Comparison of ENCODE assay signal across 8 mouse cellular contexts in genomic region chr5:139459938-139460337, GRCm38 (mm10). TPM values are rescaled to one million over a fixed set of nuclear protein-coding genes. Genes with fewer than 3 reads are reported as not detected.
A peak's percentile ranks its signal among the peaks of the same experiment; 100 is the strongest.
DNase-seq lines count a peak whose midpoint lies in the region; ATAC-seq and TF ChIP-seq lines count a peak whose summit lies in the region.

No protein-coding gene starts in this region.

- peaks cover 14% of the 10 kb centered on the region for H3K4me1 ChIP-seq in heart, embryonic 10.5 days
- H3K4me1 ChIP-seq in thymus, adult 2 months (replicated peaks; ENCODE audit: control insufficient read depth, insufficient read depth, low read length), result peaks cover 3% of the 10 kb centered on the region; the same call in 1 of the 2 replicates
- peaks cover 18% of the 10 kb centered on the region for H3K4me1 ChIP-seq in liver, embryonic 12.5 days

- 9% methylated on average over 10 of the region's 10 CpGs for WGBS in heart, embryonic 10.5 days
- 1% methylated on average over 10 of the region's 10 CpGs for WGBS in thymus, adult 2 months
- WGBS in liver, embryonic 12.5 days (ENCODE audit: insufficient replicate concordance), result 5% methylated on average over 10 of the region's 10 CpGs

- H3K4me3 ChIP-seq in heart, embryonic 10.5 days, result peak overlapping the region; percentile 75
- H3K4me3 ChIP-seq in thymus, adult 2 months (ENCODE audit: control insufficient read depth, insufficient read depth, low read length), result peak overlapping the region; percentile 45
- H3K4me3 ChIP-seq in liver, embryonic 12.5 days, result peak overlapping the region; percentile 64

- no peak for TF ChIP-seq CTCF in thymus, adult 2 months (IDR thresholded peaks at IDR 0.05; ENCODE audit: borderline replicate concordance, control insufficient read depth, extremely low read depth, insufficient read depth, low read length, poor library complexity)

- H3K4me2 ChIP-seq in liver, embryonic 12.5 days, result peak overlapping the region; percentile 76

- no peak for DNase-seq in heart, embryonic 10.5 days (ENCODE audit: low spot score)
- no peak for DNase-seq in heart, adult 8-10 months (ENCODE audit: low spot score)
- no peak for DNase-seq in thymus, adult 2 months
- no peak for DNase-seq in thymus, postnatal 4 days
- DNase-seq in adrenal gland, adult 18-20 months (ENCODE audit: low spot score in 2 of 2), result no peak
- no peak for DNase-seq in embryo, embryonic 10.5 days (ENCODE audit: low spot score)
- no peak for DNase-seq in gastrocnemius, adult 8-10 months (ENCODE audit: low spot score in 2 of 2)

- peak overlapping the region; percentile 56 for H3K27ac ChIP-seq in heart, embryonic 10.5 days
- H3K27ac ChIP-seq in thymus, adult 2 months (ENCODE audit: control insufficient read depth, insufficient read depth, low read length), result no peak overlapping the region
- H3K27ac ChIP-seq in liver, embryonic 12.5 days, result no peak overlapping the region

- H3K27me3 ChIP-seq in heart, embryonic 10.5 days (ENCODE audit: insufficient read depth, poor library complexity, severe bottlenecking), result no peaks in the 10 kb centered on the region; the same call in 1 of the 2 replicates
- H3K27me3 ChIP-seq in thymus, adult 2 months (ENCODE audit: control insufficient read depth, insufficient read depth, low read length), result no peaks in the 10 kb centered on the region
- no peaks in the 10 kb centered on the region for H3K27me3 ChIP-seq in liver, embryonic 12.5 days (replicated peaks)

- peak; percentile 16 for ATAC-seq in liver, embryonic 12.5 days

- H3K9me3 ChIP-seq in heart, embryonic 10.5 days, result no peaks in the 10 kb centered on the region
- no peaks in the 10 kb centered on the region for H3K9me3 ChIP-seq in liver, embryonic 12.5 days (replicated peaks)

- no peak for TF ChIP-seq POLR2A in thymus, adult 2 months (IDR thresholded peaks at IDR 0.05; ENCODE audit: control insufficient read depth, extremely low read depth, insufficient read depth, low read length, poor library complexity)

- peaks cover 9% of the 10 kb centered on the region; the same call in 1 of the 2 replicates for H3K36me3 ChIP-seq in heart, embryonic 10.5 days
- no peaks in the 10 kb centered on the region for H3K36me3 ChIP-seq in thymus, adult 2 months (ENCODE audit: control insufficient read depth, insufficient read depth, low read length)
- peaks cover 9% of the 10 kb centered on the region for H3K36me3 ChIP-seq in liver, embryonic 12.5 days

- peak overlapping the region; percentile 63 for H3K9ac ChIP-seq in liver, embryonic 12.5 days

RNA-seq across cellular contexts. Expression of gene 3110082I17Rik, which starts 0.4 kb away (rescaled TPM):
- 29.2 and 40.9 TPM in 2 replicates for polyA plus RNA-seq in heart, embryonic 10.5 days (2016; fragmentation: Nextera tagmentation; extraction: Ambion mirVana)
- total RNA-seq in heart, adult 8-10 months (2022), result 1 to 10 TPM; 5.4 to 8.7 (median 6.8) TPM
- polyA plus RNA-seq in thymus, adult 2 months (2012; rRNA removed), result 7.5 and 8.2 TPM in 2 replicates
- polyA plus RNA-seq in liver, embryonic 12.5 days (2016; fragmentation: Nextera tagmentation; extraction: Ambion mirVana), result 30.6 and 33.5 TPM in 2 replicates
- 1 to 10 TPM; 8.0 to 8.4 TPM for total RNA-seq in adrenal gland, adult 18-20 months (2021)
- total RNA-seq in gastrocnemius, adult 8-10 months (2022), result 10 to 100 TPM in 1 of 4 experiments, 1 to 10 TPM in 3; 6.6 to 10.2 (median 9.1) TPM

RNA-seq across cellular contexts. Expression of gene Zfand2a, which starts 24.4 kb away (rescaled TPM):
- polyA plus RNA-seq in heart, embryonic 10.5 days (2016; fragmentation: Nextera tagmentation; extraction: Ambion mirVana), result 10.7 and 12.6 TPM in 2 replicates
- 10 to 100 TPM; 16.2 to 18.2 (median 17.3) TPM for total RNA-seq in heart, adult 8-10 months (2022)
- polyA plus RNA-seq in thymus, adult 2 months (2012; rRNA removed), result 15.5 and 15.9 TPM in 2 replicates
- polyA plus RNA-seq in liver, embryonic 12.5 days (2016; fragmentation: Nextera tagmentation; extraction: Ambion mirVana), result 3.4 and 3.7 TPM in 2 replicates
- 10 to 100 TPM; 36.4 to 38.9 TPM for total RNA-seq in adrenal gland, adult 18-20 months (2021)
- total RNA-seq in gastrocnemius, adult 8-10 months (2022), result 10 to 100 TPM in 1 of 4 experiments, 1 to 10 TPM in 3; 7.8 to 11.4 (median 8.9) TPM

RNA-seq across cellular contexts. Expression of gene Gper1, which starts 37.0 kb away (rescaled TPM):
- polyA plus RNA-seq in heart, embryonic 10.5 days (2016; fragmentation: Nextera tagmentation; extraction: Ambion mirVana), result 0.26 and 0.36 TPM in 2 replicates
- total RNA-seq in heart, adult 8-10 months (2022), result 1 to 10 TPM; 1.1 to 1.6 (median 1.3) TPM
- 1.5 and 2.1 TPM in 2 replicates for polyA plus RNA-seq in thymus, adult 2 months (2012; rRNA removed)
- polyA plus RNA-seq in liver, embryonic 12.5 days (2016; fragmentation: Nextera tagmentation; extraction: Ambion mirVana), result 0.39 and 0.51 TPM in 2 replicates
- 1 to 10 TPM; 3.3 to 4.9 TPM for total RNA-seq in adrenal gland, adult 18-20 months (2021)
- under 1 TPM; 0.24 to 0.77 (median 0.61) TPM for total RNA-seq in gastrocnemius, adult 8-10 months (2022)

RNA-seq across cellular contexts. Expression of gene C130050O18Rik, which starts 54.9 kb away (rescaled TPM):
- 0.28 and 0.45 TPM in 2 replicates for polyA plus RNA-seq in heart, embryonic 10.5 days (2016; fragmentation: Nextera tagmentation; extraction: Ambion mirVana)
- 1 to 10 TPM in 1 of 4 experiments, under 1 TPM in 3; 0.49 to 1.2 (median 0.72) TPM for total RNA-seq in heart, adult 8-10 months (2022)
- polyA plus RNA-seq in thymus, adult 2 months (2012; rRNA removed), result 1.5 and 2.1 TPM in 2 replicates
- polyA plus RNA-seq in liver, embryonic 12.5 days (2016; fragmentation: Nextera tagmentation; extraction: Ambion mirVana), result 0.72 and 0.75 TPM in 2 replicates
- total RNA-seq in adrenal gland, adult 18-20 months (2021), result under 1 TPM; 0.53 to 0.93 TPM
- total RNA-seq in gastrocnemius, adult 8-10 months (2022), result under 1 TPM in 2 of 4 experiments, not detected in 2; 0.15 to 0.27 TPM
